Mouse (Mus musculus) embryonic stem cell, embryonic (primary cell): Measurements from ENCODE around the gene Gm8994.

Experiments used
- CTCF ChIA-PET, 4 experiments: fragments of 300-600 bp in 2 of 4; fragments of 350-600 bp in 2 of 4; sonication (Branson Sonifier 250); formaldehyde crosslinking; loops; one replicate each; lab custom pipeline; 2022; ENCODE audit warnings: inconsistent platforms in 2 of 4; lab: Charles Lee
- POLR2A ChIA-PET, 4 experiments: fragments of 300-600 bp in 2 of 4; fragments of 350-600 bp in 2 of 4; sonication (Branson Sonifier 250); formaldehyde crosslinking; loops; one replicate each; lab custom pipeline; 2022; ENCODE audit warnings: antibody characterized with exemption in 4 of 4, inconsistent platforms in 1 of 4; lab: Charles Lee

Gm8994 gene

DNA sequence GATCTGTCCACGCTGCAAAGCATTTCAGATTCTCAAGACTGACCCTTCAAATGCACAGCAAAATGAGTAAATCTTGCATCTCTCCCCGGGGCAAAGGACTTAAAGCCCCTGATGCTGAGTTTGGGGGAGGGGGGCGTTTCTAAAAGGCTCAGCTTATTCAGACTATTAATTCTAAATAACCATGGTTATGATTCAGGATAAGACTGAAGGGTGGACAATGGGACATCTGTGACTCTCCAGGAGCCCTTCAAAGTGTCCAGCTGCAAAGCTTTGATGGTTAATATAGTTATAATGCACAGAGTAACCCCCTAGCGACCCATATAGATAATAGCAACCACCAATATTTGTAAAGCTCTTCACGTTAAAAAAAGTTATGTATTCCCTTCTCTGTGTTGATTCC lies 19.7 kb downstream of the Gm8994 start:
- CTCF ChIA-PET, result no interaction called here
- POLR2A ChIA-PET, result interaction anchor here in 1 of 4 experiments (0.6 kb wide), 1 partner anchor 1200 kb away, joined by 3 read pairs; no protein-coding TSS in a partner anchor

DNA sequence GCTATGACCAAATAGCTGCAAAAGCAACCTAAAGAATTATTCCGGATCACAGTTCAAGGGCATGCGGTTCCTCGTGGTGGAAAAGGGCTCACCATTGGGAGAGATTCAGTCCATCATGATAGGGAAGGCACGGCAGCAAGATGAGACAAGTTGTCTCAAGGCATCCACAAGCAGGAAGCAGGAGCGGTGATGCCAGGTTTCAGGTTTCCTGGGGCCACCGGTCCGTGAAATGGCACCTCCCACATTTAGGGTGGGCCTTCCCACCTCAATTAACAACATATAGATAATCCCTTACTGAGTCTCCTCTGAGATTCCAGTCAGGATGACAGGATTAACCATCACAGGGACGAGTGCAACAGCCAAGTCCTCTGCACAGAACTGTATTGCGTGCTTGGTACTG lies 20.3 kb downstream of the Gm8994 start:
- POLR2A ChIA-PET, result no interaction called here
- CTCF ChIA-PET, result no interaction called here

DNA sequence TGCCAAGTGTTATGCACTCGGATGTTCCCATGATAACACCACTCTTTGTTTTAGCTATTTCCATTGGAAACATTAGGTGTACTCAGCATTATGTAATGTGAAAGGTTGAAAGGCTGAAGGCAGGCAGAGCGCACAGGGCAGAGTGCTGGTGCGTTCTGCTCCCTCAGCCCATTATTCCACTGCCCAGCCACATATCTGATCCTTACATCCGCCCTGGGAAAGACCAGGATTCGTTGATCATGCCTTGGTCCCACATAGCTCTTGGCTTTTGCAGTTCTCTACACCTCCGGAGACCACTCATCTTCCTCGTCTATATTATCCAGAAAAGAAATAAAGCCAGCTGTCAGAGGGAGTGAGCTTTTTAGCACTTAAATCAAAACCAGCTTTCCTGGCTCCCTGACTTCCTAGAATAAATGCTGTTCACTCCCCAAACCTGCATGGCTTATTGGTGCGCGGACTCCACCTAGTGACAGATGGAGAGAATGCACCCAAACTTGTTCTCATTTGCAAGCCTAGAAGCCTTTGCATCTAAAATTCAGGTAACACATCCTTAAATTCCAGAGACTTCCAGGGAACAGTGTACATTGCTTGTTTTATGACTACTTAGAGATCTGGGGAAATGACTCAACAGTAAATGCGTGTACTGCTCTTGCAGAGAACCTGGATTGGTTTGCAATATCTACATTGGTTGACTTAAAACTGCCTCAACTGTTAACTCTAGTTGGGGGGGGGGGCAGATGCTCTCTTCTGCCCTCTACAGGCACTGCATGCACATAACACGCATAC lies 26.3 kb downstream of the Gm8994 start:
- ChIA-PET POLR2A (no interaction called here), CTCF (interaction anchor here in 3 of 4 experiments (0.5 to 1.2 kb wide), 8 partner anchors 8 to 1134 kb away, joined by 3 to 14 read pairs (median 5); partner anchors contain the start of gene Grin2b (in 2 of the 3))

DNA sequence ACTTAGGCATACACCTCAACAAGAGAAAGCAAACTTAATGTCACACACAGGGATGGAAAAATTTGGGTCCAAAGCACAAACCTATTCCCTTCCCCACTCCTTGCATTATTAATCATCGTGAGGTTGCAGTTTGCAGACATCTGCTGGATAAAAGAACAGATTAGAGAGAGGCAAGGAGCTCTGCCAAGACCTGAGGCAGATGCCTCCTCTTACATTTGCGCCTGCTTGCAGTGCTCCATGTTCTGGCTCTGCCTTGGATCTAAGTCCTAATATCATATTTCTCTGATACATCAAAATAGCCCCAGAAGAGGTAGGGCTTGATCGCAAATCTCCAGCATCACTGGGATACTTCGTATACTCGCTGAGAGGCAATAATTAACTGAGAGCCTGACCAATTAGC lies 31.1 kb downstream of the Gm8994 start:
- CTCF ChIA-PET, result no interaction called here

DNA sequence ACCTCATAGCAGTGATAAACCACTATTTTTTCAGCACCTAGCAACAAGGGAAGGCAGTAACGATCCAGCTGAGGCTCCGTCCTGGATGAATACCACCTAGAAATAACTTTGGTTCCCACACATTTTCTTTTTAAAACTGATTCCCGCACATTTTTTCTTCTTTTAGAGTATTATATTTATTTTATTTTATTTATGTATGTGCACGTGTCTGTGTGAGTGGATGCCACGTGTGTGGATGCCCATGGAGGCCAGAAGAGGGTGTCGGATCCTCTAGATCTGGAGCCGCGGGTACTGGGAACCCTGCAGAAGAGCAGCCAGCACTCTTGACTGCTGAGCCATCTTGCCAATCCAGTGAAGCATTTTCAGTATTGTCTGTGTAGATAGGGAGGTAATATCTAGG lies 36.0 kb downstream of the Gm8994 start:
- ChIA-PET CTCF (no interaction called here), POLR2A (no interaction called here)

More for the DNA sequence above, 31.1 kb downstream of the Gm8994 start:
- POLR2A ChIA-PET, result no interaction called here

DNA sequence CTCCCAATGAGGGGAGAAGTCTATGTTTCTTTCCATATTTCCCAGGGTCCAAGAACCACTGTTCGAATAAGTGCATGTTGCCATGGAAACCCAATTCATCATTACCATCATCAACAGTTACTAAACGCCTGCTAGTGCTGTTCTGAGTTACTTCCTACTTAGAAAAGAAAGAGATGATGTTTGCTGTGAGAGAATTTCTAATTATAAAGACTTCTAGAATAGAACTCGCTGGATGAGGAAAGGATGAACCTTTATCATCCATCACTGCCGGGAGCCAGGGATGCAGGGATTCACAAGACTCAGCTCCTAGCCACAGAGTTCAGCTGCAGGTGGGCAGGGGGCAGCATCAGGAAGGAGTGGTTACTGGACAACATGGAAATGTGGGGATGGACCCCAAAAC lies 36.7 kb downstream of the Gm8994 start:
- ChIA-PET CTCF (no interaction called here), POLR2A (no interaction called here)

DNA sequence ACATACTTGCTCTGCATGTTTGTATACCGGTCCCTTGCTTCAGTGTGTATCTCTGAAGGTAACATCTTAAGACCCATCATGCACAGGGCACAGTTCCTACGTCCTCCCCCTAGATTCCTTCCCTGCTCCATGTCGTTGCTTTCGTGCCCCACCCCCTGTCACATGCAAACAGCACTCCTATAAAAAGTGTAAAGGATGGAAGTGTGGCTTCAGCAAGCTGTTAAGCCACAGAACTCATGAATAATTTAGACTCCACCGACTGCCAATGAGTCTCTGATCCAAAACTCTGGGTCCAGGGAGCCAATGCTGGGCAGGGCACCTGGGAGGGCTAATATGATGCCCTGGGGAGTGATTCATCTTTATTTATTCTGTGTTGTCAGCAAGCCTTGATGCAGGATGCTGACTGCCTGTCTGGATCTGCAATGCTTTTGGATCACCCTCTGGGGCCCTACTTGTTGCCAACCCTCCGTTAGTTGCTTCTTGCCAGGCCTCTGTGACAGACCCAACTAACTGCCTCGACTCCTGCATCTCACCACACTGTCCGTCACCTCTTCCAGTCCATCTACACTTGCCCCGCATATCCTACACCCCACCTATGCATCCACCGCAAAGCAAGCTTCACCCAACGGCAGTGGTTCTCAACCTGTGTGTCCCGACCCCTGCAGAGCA lies 37.2 kb downstream of the Gm8994 start:
- CTCF ChIA-PET, result no interaction called here
- POLR2A ChIA-PET, result no interaction called here

DNA sequence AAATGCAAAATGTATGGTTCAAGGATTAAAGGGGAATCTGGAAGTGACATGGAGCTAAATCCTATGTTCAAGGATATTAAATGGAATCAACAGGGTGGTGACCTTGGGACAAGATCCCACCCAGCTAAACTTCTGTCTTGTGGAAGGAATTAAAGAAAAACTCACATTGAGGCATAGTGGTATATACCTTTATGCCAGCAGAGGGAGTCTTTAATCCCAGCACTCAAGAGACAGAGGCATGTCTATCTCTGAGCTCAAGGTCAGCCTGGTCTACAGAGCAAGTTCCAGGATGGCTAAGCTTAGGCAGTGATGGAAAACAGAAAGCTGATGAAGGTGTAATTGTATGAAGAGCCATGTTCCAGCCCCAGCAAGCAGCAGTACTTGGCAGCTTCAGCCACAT lies 48.8 kb downstream of the Gm8994 start:
- ChIA-PET POLR2A (interaction anchor here in 2 of 4 experiments (0.5 to 0.6 kb wide), 2 partner anchors 226 to 300 kb away, joined by 3 to 8 read pairs; no protein-coding TSS in a partner anchor), CTCF (interaction anchor here in 3 of 4 experiments (0.6 to 0.8 kb wide), 3 partner anchors 35 to 101 kb away, joined by 3 to 4 read pairs (median 3); no protein-coding TSS in a partner anchor)
